In genomic region chr2:101918518-101918917, GRCm38 (mm10) we compare ENCODE assay signal across 18 mouse cellular contexts. TPM values are rescaled to one million over a fixed set of nuclear protein-coding genes. Genes with fewer than 3 reads are reported as not detected.
DNase-seq lines count a peak whose midpoint lies in the region; ATAC-seq and TF ChIP-seq lines count a peak whose summit lies in the region.
"Had no signal": no experiment of that assay in that cellular context is flagged by ENCODE, and none has a peak within 500 bp of the region (broad histone marks: within the 10 kb centered on the region; RNA-seq: fewer than 3 reads in every experiment).

No protein-coding gene starts in this region.

- 82% methylated on average over 7 of the region's 7 CpGs for WGBS in intestine, embryonic 16.5 days
- WGBS in intestine, postnatal 0 days = 85% methylated on average over 7 of the region's 7 CpGs
- 59% methylated on average over 7 of the region's 7 CpGs for WGBS in hindbrain, postnatal 0 days

- no peak for TF ChIP-seq CTCF in intestine, postnatal 0 days (IDR thresholded peaks at IDR 0.05; ENCODE audit: low read depth)
- TF ChIP-seq CTCF in hindbrain, postnatal 0 days (IDR thresholded peaks at IDR 0.05; ENCODE audit: low read depth) = no peak

- H3K4me2 ChIP-seq in intestine, embryonic 16.5 days (ENCODE audit: low read depth, low read length) = no peak overlapping the region
- H3K4me2 ChIP-seq in intestine, postnatal 0 days (replicated peaks; ENCODE audit: low read depth) = no peak overlapping the region
- no peak overlapping the region for H3K4me2 ChIP-seq in hindbrain, postnatal 0 days (ENCODE audit: low read depth, low read length)
- H3K4me2 ChIP-seq: embryonic facial prominence, embryonic 12.5 days had no signal

- 0 out of 2 replicates have a peak, but pooled peaks have one; percentile 36 for ATAC-seq in intestine, embryonic 16.5 days
- ATAC-seq in intestine, postnatal 0 days = no peak
- peak; percentile 24; the same call in 1 of the 2 replicates for ATAC-seq in hindbrain, postnatal 0 days

- H3K4me1 ChIP-seq in intestine, embryonic 16.5 days (ENCODE audit: control insufficient read depth, insufficient read depth, low read length) = peaks cover 3% of the 10 kb centered on the region
- H3K4me1 ChIP-seq in intestine, postnatal 0 days (replicated peaks; ENCODE audit: control insufficient read depth, insufficient read depth, low read length) = no peaks in the 10 kb centered on the region
- peaks cover 8% of the 10 kb centered on the region for H3K4me1 ChIP-seq in hindbrain, postnatal 0 days (ENCODE audit: insufficient read depth, low read length)

- H3K9me3 ChIP-seq in intestine, embryonic 16.5 days (ENCODE audit: control insufficient read depth, low read length) = no peaks in the 10 kb centered on the region
- H3K9me3 ChIP-seq in intestine, postnatal 0 days (ENCODE audit: control insufficient read depth) = no peaks in the 10 kb centered on the region
- no peaks in the 10 kb centered on the region for H3K9me3 ChIP-seq in hindbrain, postnatal 0 days (ENCODE audit: low read length)
- H3K9me3 ChIP-seq: embryonic facial prominence, embryonic 12.5 days; limb, embryonic 10.5 days had no signal

- peak; percentile 19 for DNase-seq in adrenal gland, postnatal 14 days
- DNase-seq in adrenal gland, adult 8-10 months = no peak
- peak; percentile 47 for DNase-seq in brain, adult 2 months (ENCODE audit: low read depth, low spot score)
- no peak for DNase-seq in hindbrain, postnatal 0 days (ENCODE audit: low spot score)
- DNase-seq in urinary bladder, adult 18-20 months (ENCODE audit: low spot score in 2 of 2) = no peak
- DNase-seq in gastrocnemius, postnatal 10 days = no peak
- DNase-seq: cerebellum, adult 18-20 months; cerebellum, postnatal 36 days; gastrocnemius, postnatal 25 days; heart, postnatal 14 days; kidney, adult 11 months; kidney, postnatal 10 days; lung, postnatal 10 days had no signal

- H3K27me3 ChIP-seq in intestine, embryonic 16.5 days (replicated peaks; ENCODE audit: control insufficient read depth, insufficient read depth, low read length) = no peaks in the 10 kb centered on the region
- H3K27me3 ChIP-seq in intestine, postnatal 0 days (replicated peaks; ENCODE audit: control insufficient read depth, insufficient read depth, low read length) = no peaks in the 10 kb centered on the region
- H3K27me3 ChIP-seq in hindbrain, postnatal 0 days (ENCODE audit: insufficient read depth, low read length) = no peaks in the 10 kb centered on the region
- H3K27me3 ChIP-seq: embryonic facial prominence, embryonic 12.5 days had no signal

- H3K27ac ChIP-seq in intestine, embryonic 16.5 days (ENCODE audit: low read length) = no peak overlapping the region
- H3K27ac ChIP-seq in intestine, postnatal 0 days (ENCODE audit: low read depth, low read length) = no peak overlapping the region
- no peak overlapping the region for H3K27ac ChIP-seq in hindbrain, postnatal 0 days
- H3K27ac ChIP-seq: embryonic facial prominence, embryonic 12.5 days; limb, embryonic 10.5 days; liver, embryonic 14.5 days had no signal

- H3K36me3 ChIP-seq in intestine, embryonic 16.5 days (ENCODE audit: control insufficient read depth, insufficient read depth, low read length) = no peaks in the 10 kb centered on the region
- no peaks in the 10 kb centered on the region for H3K36me3 ChIP-seq in intestine, postnatal 0 days (ENCODE audit: control insufficient read depth, insufficient read depth)
- H3K36me3 ChIP-seq in hindbrain, postnatal 0 days (ENCODE audit: insufficient read depth, low read length) = no peaks in the 10 kb centered on the region
- H3K36me3 ChIP-seq: embryonic facial prominence, embryonic 12.5 days; limb, embryonic 10.5 days had no signal

- H3K4me3 ChIP-seq in intestine, embryonic 16.5 days (ENCODE audit: low read length) = no peak overlapping the region
- H3K4me3 ChIP-seq in intestine, postnatal 0 days (ENCODE audit: low read depth, low read length) = no peak overlapping the region
- H3K4me3 ChIP-seq in hindbrain, postnatal 0 days (ENCODE audit: low read length) = no peak overlapping the region
- H3K4me3 ChIP-seq: embryonic facial prominence, embryonic 12.5 days; limb, embryonic 10.5 days had no signal

- no peak overlapping the region for H3K9ac ChIP-seq in intestine, embryonic 16.5 days (ENCODE audit: low read depth, low read length)
- H3K9ac ChIP-seq in intestine, postnatal 0 days (ENCODE audit: low read depth, low read length) = no peak overlapping the region
- H3K9ac ChIP-seq in hindbrain, postnatal 0 days (replicated peaks; ENCODE audit: low read length) = 0 out of 2 replicates have a peak overlapping the region, but pooled peaks have one; percentile 5
- H3K9ac ChIP-seq: embryonic facial prominence, embryonic 12.5 days; liver, embryonic 14.5 days had no signal

RNA-seq across cellular contexts. Expression of gene Commd9, which starts 32.5 kb away (rescaled TPM):
- 31.7 and 39.0 TPM in 2 replicates for total RNA-seq in adrenal gland, postnatal 14 days (2021)
- total RNA-seq in adrenal gland, adult 8-10 months (2022) = 10 to 100 TPM; 42.1 to 54.8 (median 44.4) TPM
- 79.1 and 82.8 TPM in 2 replicates for polyA plus RNA-seq in intestine, embryonic 16.5 days (2015; fragmentation: Nextera tagmentation; extraction: Ambion mirVana)
- 81.6 and 83.3 TPM in 2 replicates for polyA plus RNA-seq in intestine, postnatal 0 days (2015; fragmentation: Nextera tagmentation; extraction: Ambion mirVana)
- total RNA-seq in hindbrain, postnatal 0 days (2014; rRNA removed) = 74.0 and 111 TPM in 2 replicates
- 89.8 and 94.6 TPM in 2 replicates for polyA plus RNA-seq in hindbrain, postnatal 0 days (2015; fragmentation: Nextera tagmentation; extraction: Ambion mirVana)
- total RNA-seq in gastrocnemius, postnatal 10 days (2021) = 10 to 100 TPM; 34.5 to 36.4 TPM

RNA-seq across cellular contexts. Expression of gene Prr5l, which starts 35.7 kb away (rescaled TPM):
- total RNA-seq in adrenal gland, postnatal 14 days (2021) = 3.7 and 5.1 TPM in 2 replicates
- 1 to 10 TPM; 3.7 to 9.2 (median 4.7) TPM for total RNA-seq in adrenal gland, adult 8-10 months (2022)
- polyA plus RNA-seq in intestine, embryonic 16.5 days (2015; fragmentation: Nextera tagmentation; extraction: Ambion mirVana) = 23.9 and 31.0 TPM in 2 replicates
- polyA plus RNA-seq in intestine, postnatal 0 days (2015; fragmentation: Nextera tagmentation; extraction: Ambion mirVana) = 36.4 and 41.8 TPM in 2 replicates
- 5.7 and 8.0 TPM in 2 replicates for total RNA-seq in hindbrain, postnatal 0 days (2014; rRNA removed)
- 3.6 and 4.8 TPM in 2 replicates for polyA plus RNA-seq in hindbrain, postnatal 0 days (2015; fragmentation: Nextera tagmentation; extraction: Ambion mirVana)
- total RNA-seq in gastrocnemius, postnatal 10 days (2021) = 1 to 10 TPM; 2.2 to 4.9 TPM

Comparison
In these comparisons a context has a peak if more than half of its experiments do, and no peak if none do; other contexts are left out.
1. DNase-seq: peak in adrenal gland, postnatal 14 days (single experiment) and brain, adult 2 months (single experiment); none in adrenal gland, adult 8-10 months (single experiment), hindbrain, postnatal 0 days (single experiment), urinary bladder, adult 18-20 months (0 of 2) and gastrocnemius, postnatal 10 days (single experiment).